Comparison of ENCODE assay signal across 22 mouse cellular contexts in the genomic region with DNA sequence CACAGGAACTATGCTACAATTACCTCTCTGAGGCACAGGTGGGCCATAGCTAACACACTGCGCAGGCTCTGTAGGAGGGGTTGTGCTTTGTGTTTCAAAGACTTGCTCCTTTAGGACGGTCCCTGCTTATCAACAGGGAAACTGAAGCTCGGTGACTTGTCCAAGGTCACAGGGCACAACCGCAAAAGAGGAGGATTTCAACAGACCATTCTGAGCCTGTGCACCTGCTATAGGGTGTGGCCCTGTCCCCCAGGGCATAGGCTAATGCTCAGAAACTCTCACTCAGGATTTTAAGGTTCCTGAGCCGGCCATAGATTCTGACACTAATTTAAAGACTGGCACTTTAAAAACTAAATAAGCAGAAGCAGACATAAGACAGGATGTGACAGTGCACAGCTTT. TPM values are rescaled to one million over a fixed set of nuclear protein-coding genes. Genes with fewer than 3 reads are reported as not detected.
DNase-seq lines count a peak whose midpoint lies in the region; ATAC-seq and TF ChIP-seq lines count a peak whose summit lies in the region.
"Had no signal": no experiment of that assay in that cellular context is flagged by ENCODE, and none has a peak within 500 bp of the region (broad histone marks: within the 10 kb centered on the region; RNA-seq: fewer than 3 reads in every experiment).

No protein-coding gene starts in this region.

- H3K27me3 ChIP-seq in liver, embryonic 13.5 days = no peaks in the 10 kb centered on the region
- H3K27me3 ChIP-seq in liver, postnatal 0 days (ENCODE audit: insufficient read depth, low read length) = no peaks in the 10 kb centered on the region
- no peaks in the 10 kb centered on the region for H3K27me3 ChIP-seq in forebrain, embryonic 10.5 days (ENCODE audit: poor library complexity, severe bottlenecking)
- H3K27me3 ChIP-seq: embryonic facial prominence, embryonic 15.5 days; forebrain, embryonic 15.5 days; heart, embryonic 13.5 days; hindbrain, embryonic 13.5 days; Patski had no signal

- intact Hi-C loops in gastrocnemius, adult 2 months (cut with DNase I) = no loop called here

- DNase-seq in gastrocnemius, adult 2 months = peak; percentile 14
- no peak for DNase-seq in gastrocnemius, postnatal 4 days (ENCODE audit: low spot score in 2 of 2)
- DNase-seq in liver, embryonic 13.5 days = no peak
- DNase-seq in liver, postnatal 0 days = no peak
- peak; percentile 40 for DNase-seq in ES-E14 (ENCODE audit: low read depth, low spot score)
- DNase-seq in forebrain, embryonic 10.5 days (ENCODE audit: extremely low spot score, low spot score) = no peak
- no peak for DNase-seq in cerebellum, adult 18-20 months
- DNase-seq: adrenal gland, adult 8-10 months; adrenal gland, postnatal 36 days; cerebellum, adult 8-10 months; cerebellum, postnatal 14 days; embryo, embryonic 11 days; gastrocnemius, postnatal 14 days; heart, adult 11 months; heart, postnatal 4 days had no signal

- TF ChIP-seq EP300 in liver, postnatal 0 days (IDR thresholded peaks at IDR 0.05; ENCODE audit: low read depth) = no peak

- H3K36me3 ChIP-seq in liver, embryonic 13.5 days = peaks cover 57% of the 10 kb centered on the region
- H3K36me3 ChIP-seq in liver, postnatal 0 days (replicated peaks; ENCODE audit: insufficient read depth, low read length) = no peaks in the 10 kb centered on the region; the same call in 1 of the 2 replicates
- H3K36me3 ChIP-seq in ES-E14 (ENCODE audit: control insufficient read depth, insufficient read depth, low read length, poor library complexity, severe bottlenecking) = peaks cover 33% of the 10 kb centered on the region; the same call in 1 of the 2 replicates
- peaks cover 57% of the 10 kb centered on the region for H3K36me3 ChIP-seq in forebrain, embryonic 10.5 days (replicated peaks)
- H3K36me3 ChIP-seq: embryonic facial prominence, embryonic 15.5 days had no signal

- no peak for TF ChIP-seq CTCF in gastrocnemius, adult 2 months (IDR thresholded peaks at IDR 0.05)
- no peak for TF ChIP-seq CTCF in liver, postnatal 0 days (IDR thresholded peaks at IDR 0.05; ENCODE audit: low read depth)

- in situ Hi-C loops in ES-E14 (cut with MboI; ENCODE audit: low sequenced_read_pairs in 2 of 2, unreplicated experiment in 2 of 2) = no loop called here

- no peak overlapping the region for H3K27ac ChIP-seq in gastrocnemius, adult 2 months
- no peak overlapping the region for H3K27ac ChIP-seq in liver, embryonic 13.5 days
- H3K27ac ChIP-seq in liver, postnatal 0 days (ENCODE audit: low read depth) = no peak overlapping the region
- no peak overlapping the region for H3K27ac ChIP-seq in ES-E14 (ENCODE audit: insufficient read depth, low read depth, low read length, poor library complexity, severe bottlenecking)
- H3K27ac ChIP-seq in forebrain, embryonic 10.5 days = no peak overlapping the region
- H3K27ac ChIP-seq: embryonic facial prominence, embryonic 15.5 days; forebrain, embryonic 15.5 days; heart, embryonic 13.5 days; hindbrain, embryonic 13.5 days; hindbrain, postnatal 0 days had no signal

- H3K9me3 ChIP-seq in liver, embryonic 13.5 days (replicated peaks) = no peaks in the 10 kb centered on the region
- no peaks in the 10 kb centered on the region for H3K9me3 ChIP-seq in liver, postnatal 0 days (ENCODE audit: low read length)
- no peaks in the 10 kb centered on the region for H3K9me3 ChIP-seq in ES-E14 (ENCODE audit: control insufficient read depth, insufficient read depth, low read depth, low read length)
- H3K9me3 ChIP-seq in forebrain, embryonic 10.5 days = no peaks in the 10 kb centered on the region
- H3K9me3 ChIP-seq: embryonic facial prominence, embryonic 15.5 days; forebrain, embryonic 15.5 days; heart, embryonic 13.5 days; hindbrain, embryonic 13.5 days had no signal

- ATAC-seq in liver, embryonic 13.5 days (ENCODE audit: low read depth) = no peak
- no peak for ATAC-seq in liver, postnatal 0 days
- ATAC-seq: forebrain, embryonic 15.5 days; hindbrain, postnatal 0 days; Patski had no signal

- H3K4me2 ChIP-seq in liver, embryonic 13.5 days = no peak overlapping the region
- no peak overlapping the region for H3K4me2 ChIP-seq in liver, postnatal 0 days (ENCODE audit: low read depth, low read length)
- H3K4me2 ChIP-seq: embryonic facial prominence, embryonic 15.5 days; forebrain, embryonic 15.5 days; heart, embryonic 13.5 days; hindbrain, embryonic 13.5 days had no signal

- peak overlapping the region; percentile 39; the same call in 1 of the 2 replicates for H3K9ac ChIP-seq in liver, embryonic 13.5 days
- H3K9ac ChIP-seq in liver, postnatal 0 days (replicated peaks) = no peak overlapping the region
- H3K9ac ChIP-seq in ES-E14 (ENCODE audit: insufficient read depth, low read depth, low read length, poor library complexity, severe bottlenecking) = no peak overlapping the region
- H3K9ac ChIP-seq: embryonic facial prominence, embryonic 15.5 days; forebrain, embryonic 15.5 days; heart, embryonic 13.5 days; hindbrain, embryonic 13.5 days had no signal

- WGBS in liver, embryonic 13.5 days (ENCODE audit: insufficient replicate concordance) = 70% methylated on average over 5 of the region's 5 CpGs
- WGBS in liver, postnatal 0 days (ENCODE audit: insufficient replicate concordance) = 54% methylated on average over 5 of the region's 5 CpGs
- WGBS in forebrain, embryonic 10.5 days = 93% methylated on average over 5 of the region's 5 CpGs

- peaks cover 8% of the 10 kb centered on the region for H3K4me1 ChIP-seq in liver, embryonic 13.5 days (replicated peaks)
- H3K4me1 ChIP-seq in liver, postnatal 0 days (ENCODE audit: insufficient read depth) = no peaks in the 10 kb centered on the region
- H3K4me1 ChIP-seq in ES-E14 (ENCODE audit: control insufficient read depth in 2 of 2, insufficient read depth in 2 of 2, low read length in 2 of 2, poor library complexity in 1 of 2) = peaks cover 0 to 9% of the 10 kb centered on the region in 2 experiments; a peak in 1 of 4 replicates
- H3K4me1 ChIP-seq in forebrain, embryonic 10.5 days = no peaks in the 10 kb centered on the region
- H3K4me1 ChIP-seq: embryonic facial prominence, embryonic 15.5 days; forebrain, embryonic 15.5 days; heart, embryonic 13.5 days had no signal

- H3K4me3 ChIP-seq in gastrocnemius, adult 2 months = no peak overlapping the region
- no peak overlapping the region for H3K4me3 ChIP-seq in liver, embryonic 13.5 days (replicated peaks)
- H3K4me3 ChIP-seq in liver, postnatal 0 days (ENCODE audit: low read depth, low read length) = no peak overlapping the region
- H3K4me3 ChIP-seq in ES-E14 (ENCODE audit: insufficient read depth in 1 of 2, low read depth in 1 of 2, low read length in 2 of 2, poor library complexity in 1 of 2, severe bottlenecking in 1 of 2) = no peak overlapping the region
- no peak overlapping the region for H3K4me3 ChIP-seq in forebrain, embryonic 10.5 days
- H3K4me3 ChIP-seq: embryonic facial prominence, embryonic 15.5 days; erythroblast, embryonic 14.5 days; forebrain, embryonic 15.5 days; heart, embryonic 13.5 days; hindbrain, embryonic 13.5 days had no signal

TF ChIP-seq in ES-E14, 5 proteins besides CTCF, POLR2A, EP300 and RAD21:
- TF ChIP-seq CHD2 (IDR thresholded peaks at IDR 0.05; ENCODE audit: low read depth, low read length) (no peak), MAFK (IDR thresholded peaks at IDR 0.05; ENCODE audit: insufficient read depth, low read depth, low read length) (no peak), ZC3H11A (IDR thresholded peaks at IDR 0.05; ENCODE audit: borderline replicate concordance, low read depth, low read length) (no peak), ZNF384 (IDR thresholded peaks at IDR 0.05; ENCODE audit: low read depth, low read length) (no peak), HCFC1 (IDR thresholded peaks at IDR 0.05; ENCODE audit: borderline replicate concordance, insufficient read depth, low read length) (no peak)
TF ChIP-seq in ES-E14: peak in this region for 0.

RNA-seq across cellular contexts. Expression of a gene that starts 36.9 kb away (rescaled TPM):
- total RNA-seq in gastrocnemius, adult 2 months (2021) = 10 to 100 TPM; 22.0 to 31.9 TPM
- total RNA-seq in gastrocnemius, postnatal 4 days (2021) = 10 to 100 TPM; 19.8 to 25.6 TPM
- 10.9 and 13.5 TPM in 2 replicates for polyA plus RNA-seq in liver, embryonic 13.5 days (2015; fragmentation: Nextera tagmentation; extraction: Ambion mirVana)
- 1.5 and 2.8 TPM in 2 replicates for polyA plus RNA-seq in liver, postnatal 0 days (2015; fragmentation: Nextera tagmentation; extraction: Ambion mirVana)
- 25.2 and 29.8 TPM in 2 replicates for total RNA-seq in ES-E14 (2012; rRNA removed)
- 17.2 and 20.6 TPM in 2 replicates for polyA plus RNA-seq in forebrain, embryonic 10.5 days (2016; fragmentation: Nextera tagmentation; extraction: Ambion mirVana)

Comparison
In these comparisons a context has a peak if more than half of its experiments do, and no peak if none do; other contexts are left out.
1. DNase-seq: peak in gastrocnemius, adult 2 months (single experiment) and ES-E14 (single experiment); none in gastrocnemius, postnatal 4 days (0 of 2), liver, embryonic 13.5 days (single experiment), liver, postnatal 0 days (single experiment), forebrain, embryonic 10.5 days (single experiment) and cerebellum, adult 18-20 months (0 of 2).